7 mouse cellular contexts compared by ENCODE assay signal in genomic region chr19:3999121-3999730, GRCm38 (mm10). TPM values are rescaled to one million over a fixed set of nuclear protein-coding genes. Genes with fewer than 3 reads are reported as not detected.
DNase-seq lines count a peak whose midpoint lies in the region; ATAC-seq and TF ChIP-seq lines count a peak whose summit lies in the region.

No protein-coding gene starts in this region.

- WGBS in lung, postnatal 0 days: 80% methylated on average over 9 of the region's 9 CpGs
- 89% methylated on average over 9 of the region's 9 CpGs for WGBS in forebrain, embryonic 11.5 days
- WGBS in limb, embryonic 15.5 days: 82% methylated on average over 9 of the region's 9 CpGs
- 85% methylated on average over 9 of the region's 9 CpGs for WGBS in stomach, embryonic 16.5 days

- TF ChIP-seq CTCF in lung, postnatal 0 days (IDR thresholded peaks at IDR 0.05): no peak

- H3K4me1 ChIP-seq in lung, postnatal 0 days (ENCODE audit: insufficient read depth, low read depth, low read length): peaks cover 13% of the 10 kb centered on the region; the same call in 1 of the 2 replicates
- H3K4me1 ChIP-seq in forebrain, embryonic 11.5 days (replicated peaks; ENCODE audit: control insufficient read depth, insufficient read depth, low read length): peaks cover 2% of the 10 kb centered on the region; the same call in 1 of the 2 replicates
- peaks cover 25% of the 10 kb centered on the region for H3K4me1 ChIP-seq in limb, embryonic 15.5 days
- peaks cover 16% of the 10 kb centered on the region for H3K4me1 ChIP-seq in stomach, embryonic 16.5 days (ENCODE audit: control insufficient read depth, insufficient read depth, low read length)

- H3K27ac ChIP-seq in lung, postnatal 0 days (ENCODE audit: low read length): no peak overlapping the region
- no peak overlapping the region for H3K27ac ChIP-seq in forebrain, embryonic 11.5 days (ENCODE audit: low read depth, low read length)
- H3K27ac ChIP-seq in limb, embryonic 15.5 days: peak overlapping the region; percentile 47; the same call in 1 of the 2 replicates
- H3K27ac ChIP-seq in stomach, embryonic 16.5 days (ENCODE audit: low read length): 0 out of 2 replicates have a peak overlapping the region, but pooled peaks have one; percentile 97

- no peak for ATAC-seq in lung, postnatal 0 days
- no peak for ATAC-seq in forebrain, embryonic 11.5 days (replicated peaks; ENCODE audit: low FRiP score)
- no peak for ATAC-seq in limb, embryonic 15.5 days (ENCODE audit: insufficient number of reproducible peaks, low FRiP score, low TSS enrichment, low read depth)
- no peak for ATAC-seq in stomach, embryonic 16.5 days (ENCODE audit: insufficient read depth, low FRiP score)

- no peak for TF ChIP-seq EP300 in lung, postnatal 0 days (IDR thresholded peaks at IDR 0.05)

- H3K4me3 ChIP-seq in lung, postnatal 0 days (ENCODE audit: low read depth, low read length): no peak overlapping the region
- H3K4me3 ChIP-seq in forebrain, embryonic 11.5 days (ENCODE audit: low read depth, low read length): no peak overlapping the region
- peak overlapping the region; percentile 81; the same call in 1 of the 2 replicates for H3K4me3 ChIP-seq in limb, embryonic 15.5 days
- peak overlapping the region; percentile 87 for H3K4me3 ChIP-seq in stomach, embryonic 16.5 days (replicated peaks; ENCODE audit: low read length)

- H3K4me2 ChIP-seq in lung, postnatal 0 days (replicated peaks; ENCODE audit: low read depth, low read length): peak overlapping the region; percentile 95; the same call in 1 of the 2 replicates
- H3K4me2 ChIP-seq in forebrain, embryonic 11.5 days (ENCODE audit: low read depth, low read length, severe bottlenecking): peak overlapping the region; percentile 90; the same call in 1 of the 2 replicates
- peak overlapping the region; percentile 81 for H3K4me2 ChIP-seq in limb, embryonic 15.5 days
- H3K4me2 ChIP-seq in stomach, embryonic 16.5 days (ENCODE audit: low read depth, low read length): peak overlapping the region; percentile 82

- H3K36me3 ChIP-seq in lung, postnatal 0 days (ENCODE audit: insufficient read depth, low read length): no peaks in the 10 kb centered on the region
- H3K36me3 ChIP-seq in forebrain, embryonic 11.5 days (ENCODE audit: control insufficient read depth, insufficient read depth, low read length): no peaks in the 10 kb centered on the region
- peaks cover 6% of the 10 kb centered on the region; the same call in 1 of the 2 replicates for H3K36me3 ChIP-seq in limb, embryonic 15.5 days
- H3K36me3 ChIP-seq in stomach, embryonic 16.5 days (ENCODE audit: control insufficient read depth, insufficient read depth, low read length): no peaks in the 10 kb centered on the region

- H3K27me3 ChIP-seq in lung, postnatal 0 days (replicated peaks; ENCODE audit: insufficient read depth, low read length): no peaks in the 10 kb centered on the region
- H3K27me3 ChIP-seq in forebrain, embryonic 11.5 days (ENCODE audit: control insufficient read depth, insufficient read depth, low read length): no peaks in the 10 kb centered on the region
- no peaks in the 10 kb centered on the region; the same call in 1 of the 2 replicates for H3K27me3 ChIP-seq in limb, embryonic 15.5 days
- no peaks in the 10 kb centered on the region for H3K27me3 ChIP-seq in stomach, embryonic 16.5 days (ENCODE audit: control insufficient read depth, insufficient read depth, low read length)

- H3K9me3 ChIP-seq in lung, postnatal 0 days (ENCODE audit: low read length): no peaks in the 10 kb centered on the region
- no peaks in the 10 kb centered on the region for H3K9me3 ChIP-seq in forebrain, embryonic 11.5 days (ENCODE audit: control insufficient read depth, low read length)
- H3K9me3 ChIP-seq in limb, embryonic 15.5 days: no peaks in the 10 kb centered on the region
- no peaks in the 10 kb centered on the region for H3K9me3 ChIP-seq in stomach, embryonic 16.5 days (replicated peaks; ENCODE audit: control insufficient read depth, low read length)

- no peak overlapping the region for H3K9ac ChIP-seq in lung, postnatal 0 days (replicated peaks; ENCODE audit: low read depth)
- peak overlapping the region; percentile 47 for H3K9ac ChIP-seq in forebrain, embryonic 11.5 days (ENCODE audit: low read length)
- no peak overlapping the region for H3K9ac ChIP-seq in limb, embryonic 15.5 days
- peak overlapping the region; percentile 91 for H3K9ac ChIP-seq in stomach, embryonic 16.5 days (ENCODE audit: low read length)

- no peak for DNase-seq in lung, postnatal 0 days (ENCODE audit: low spot score)
- no peak for DNase-seq in lung, postnatal 36 days
- DNase-seq in forebrain, embryonic 11.5 days (ENCODE audit: low spot score): no peak
- no peak for DNase-seq in frontal cortex, postnatal 36 days (ENCODE audit: low spot score in 2 of 2)
- no peak for DNase-seq in thymus, postnatal 0 days (ENCODE audit: low spot score)

RNA-seq across cellular contexts. Expression of gene Nudt8, which starts 1.2 kb away (rescaled TPM):
- 27.0 and 28.5 TPM in 2 replicates for polyA plus RNA-seq in lung, postnatal 0 days (2015; fragmentation: Nextera tagmentation; extraction: Ambion mirVana)
- 21.2 and 21.9 TPM in 2 replicates for polyA plus RNA-seq in forebrain, embryonic 11.5 days (2014; fragmentation: Nextera tagmentation; extraction: Ambion mirVana)
- polyA plus RNA-seq in limb, embryonic 15.5 days (2015; fragmentation: Nextera tagmentation; extraction: Ambion mirVana): 31.5 and 33.4 TPM in 2 replicates
- 30.5 and 31.3 TPM in 2 replicates for polyA plus RNA-seq in stomach, embryonic 16.5 days (2015; fragmentation: Nextera tagmentation; extraction: Ambion mirVana)
- polyA plus RNA-seq in thymus, postnatal 0 days (2015; fragmentation: Nextera tagmentation; extraction: Ambion mirVana): 40.4 and 42.5 TPM in 2 replicates

RNA-seq across cellular contexts. Expression of gene Gm49405, which starts 1.2 kb away (rescaled TPM):
- 1.1 TPM in 2 replicates for polyA plus RNA-seq in lung, postnatal 0 days (2015; fragmentation: Nextera tagmentation; extraction: Ambion mirVana)
- polyA plus RNA-seq in forebrain, embryonic 11.5 days (2014; fragmentation: Nextera tagmentation; extraction: Ambion mirVana): 3.0 TPM in 2 replicates
- 3.3 and 3.5 TPM in 2 replicates for polyA plus RNA-seq in limb, embryonic 15.5 days (2015; fragmentation: Nextera tagmentation; extraction: Ambion mirVana)
- 2.8 and 3.4 TPM in 2 replicates for polyA plus RNA-seq in stomach, embryonic 16.5 days (2015; fragmentation: Nextera tagmentation; extraction: Ambion mirVana)
- polyA plus RNA-seq in thymus, postnatal 0 days (2015; fragmentation: Nextera tagmentation; extraction: Ambion mirVana): 0.98 and 1.6 TPM in 2 replicates

RNA-seq across cellular contexts. Expression of gene Doc2g, which starts 3.9 kb away (rescaled TPM):
- polyA plus RNA-seq in lung, postnatal 0 days (2015; fragmentation: Nextera tagmentation; extraction: Ambion mirVana): 1.9 and 2.0 TPM in 2 replicates
- polyA plus RNA-seq in forebrain, embryonic 11.5 days (2014; fragmentation: Nextera tagmentation; extraction: Ambion mirVana): 3.8 and 4.2 TPM in 2 replicates
- polyA plus RNA-seq in limb, embryonic 15.5 days (2015; fragmentation: Nextera tagmentation; extraction: Ambion mirVana): 3.8 and 4.4 TPM in 2 replicates
- polyA plus RNA-seq in stomach, embryonic 16.5 days (2015; fragmentation: Nextera tagmentation; extraction: Ambion mirVana): 3.8 and 4.8 TPM in 2 replicates
- 1.3 and 1.6 TPM in 2 replicates for polyA plus RNA-seq in thymus, postnatal 0 days (2015; fragmentation: Nextera tagmentation; extraction: Ambion mirVana)

RNA-seq across cellular contexts. Expression of gene Tbx10, which starts 6.7 kb away (rescaled TPM):
- not detected in 2 replicates for polyA plus RNA-seq in lung, postnatal 0 days (2015; fragmentation: Nextera tagmentation; extraction: Ambion mirVana)
- not detected in 2 replicates for polyA plus RNA-seq in forebrain, embryonic 11.5 days (2014; fragmentation: Nextera tagmentation; extraction: Ambion mirVana)
- not detected in 2 replicates for polyA plus RNA-seq in limb, embryonic 15.5 days (2015; fragmentation: Nextera tagmentation; extraction: Ambion mirVana)
- polyA plus RNA-seq in stomach, embryonic 16.5 days (2015; fragmentation: Nextera tagmentation; extraction: Ambion mirVana): 0.17 TPM in 1 of 2 replicates, not detected in the other
- 0.06 TPM in 1 of 2 replicates, not detected in the other for polyA plus RNA-seq in thymus, postnatal 0 days (2015; fragmentation: Nextera tagmentation; extraction: Ambion mirVana)

RNA-seq across cellular contexts. Expression of gene Acy3, which starts 12.9 kb away (rescaled TPM):
- polyA plus RNA-seq in lung, postnatal 0 days (2015; fragmentation: Nextera tagmentation; extraction: Ambion mirVana): 14.9 and 15.7 TPM in 2 replicates
- polyA plus RNA-seq in forebrain, embryonic 11.5 days (2014; fragmentation: Nextera tagmentation; extraction: Ambion mirVana): 1.7 and 2.3 TPM in 2 replicates
- polyA plus RNA-seq in limb, embryonic 15.5 days (2015; fragmentation: Nextera tagmentation; extraction: Ambion mirVana): 5.9 and 7.5 TPM in 2 replicates
- 7.8 and 10.2 TPM in 2 replicates for polyA plus RNA-seq in stomach, embryonic 16.5 days (2015; fragmentation: Nextera tagmentation; extraction: Ambion mirVana)
- 4.3 and 5.9 TPM in 2 replicates for polyA plus RNA-seq in thymus, postnatal 0 days (2015; fragmentation: Nextera tagmentation; extraction: Ambion mirVana)

Comparison
In these comparisons a context has a peak if more than half of its experiments do, and no peak if none do; other contexts are left out.
1. H3K27ac ChIP-seq: peak in limb, embryonic 15.5 days (single experiment) and stomach, embryonic 16.5 days (single experiment); none in lung, postnatal 0 days (single experiment) and forebrain, embryonic 11.5 days (single experiment).
2. H3K4me3 ChIP-seq: peak in limb, embryonic 15.5 days (single experiment) and stomach, embryonic 16.5 days (single experiment); none in lung, postnatal 0 days (single experiment) and forebrain, embryonic 11.5 days (single experiment).
3. H3K9ac ChIP-seq: peak in forebrain, embryonic 11.5 days (single experiment) and stomach, embryonic 16.5 days (single experiment); none in lung, postnatal 0 days (single experiment) and limb, embryonic 15.5 days (single experiment).
4. Peak in every context shown above with its lines, with median percentiles within 50 percentile points of each other: H3K4me2 ChIP-seq.